Mouse (Mus musculus): ENCODE data around the gene Zfp935.
"Not testable (repeated sequence)": the region's sequence is repeated elsewhere in the genome, so short reads cannot be mapped to it uniquely, and the experiment has no call there.

- TF ChIP-seq CTCF (IDR thresholded peaks at IDR 0.05; ENCODE audit: control insufficient read depth, insufficient read depth, insufficient read length); USF1 (IDR thresholded peaks at IDR 0.05; ENCODE audit: low read depth); MAX (IDR thresholded peaks at IDR 0.05); CEBPB (IDR thresholded peaks at IDR 0.05; ENCODE audit: low read depth): not testable (repeated sequence)
These were observed 12.8 kb upstream of the Zfp935 start, which contains the start of gene Zfp934 for GRCm38 (mm10) chr13:62571099-62571498.

Data from C2C12 (cell line).